Mouse (Mus musculus) stomach, embryonic 16.5 days (tissue): ENCODE results near the gene Sdhaf2. TPM values are rescaled to one million over a fixed set of nuclear protein-coding genes. Genes with fewer than 3 reads are reported as not detected.

Experiments
- ATAC-seq: fragments of 200-750 bp; cut with Nextera tagmentation; 2 replicates; pipeline ENCODE4 v1.8.0; 2017; ENCODE audit warnings: moderate number of reproducible peaks, moderate TSS enrichment; ENCODE audit not compliant: insufficient read depth, low FRiP score
- H3K27ac ChIP-seq: fragments of 300-500 bp; sonication (generic); 2 replicates; pipeline ENCODE4 v1.5.1; 2014; ENCODE audit warnings: low read length
- H3K27me3 ChIP-seq: fragments of 300-500 bp; sonication (generic); 2 replicates; pipeline ENCODE4 v1.6.1; 2014; ENCODE audit warnings: low read length, control low read depth, mixed read lengths; ENCODE audit not compliant: control insufficient read depth, insufficient read depth
- H3K36me3 ChIP-seq: fragments of 300-500 bp; sonication (generic); 2 replicates; pipeline ENCODE4 v1.6.1; 2014; ENCODE audit warnings: low read length; ENCODE audit not compliant: control insufficient read depth, insufficient read depth
- H3K4me1 ChIP-seq: fragments of 300-500 bp; sonication (generic); 2 replicates; pipeline ENCODE4 v1.6.1; 2014; ENCODE audit warnings: low read length, control low read depth, mixed read lengths; ENCODE audit not compliant: control insufficient read depth, insufficient read depth
- H3K4me2 ChIP-seq: fragments of 300-500 bp; sonication (generic); 2 replicates; pipeline ENCODE4 v1.6.1; 2014; ENCODE audit warnings: low read depth, low read length, mixed read lengths
- H3K4me3 ChIP-seq: fragments of 300-500 bp; sonication (generic); replicated peaks from 2 replicates; pipeline ENCODE4 v1.5.1; 2014; ENCODE audit warnings: mild to moderate bottlenecking, low read length
- H3K9ac ChIP-seq: fragments of 300-500 bp; sonication (generic); 2 replicates; pipeline ENCODE4 v1.6.1; 2014; ENCODE audit warnings: low read length
- H3K9me3 ChIP-seq: fragments of 300-500 bp; sonication (generic); replicated peaks from 2 replicates; pipeline ENCODE4 v1.6.1; 2016; ENCODE audit warnings: low read length, control low read depth; ENCODE audit not compliant: control insufficient read depth
- WGBS: fragments of 180-500 bp; shearing (Covaris S2); extraction: QIAGEN DNeasy Blood & Tissue Kit; methylation state at CpG from one replicate; pipeline ENCODE4 v1.1.7; 2014; 5-methylcytosine and 5-hydroxymethylcytosine counted together
- polyA plus RNA-seq: library from polyadenylated mRNA; unstranded; fragments of >200 nt; fragmentation: Nextera tagmentation; extraction: Ambion mirVana; gene quantifications from 2 replicates; pipeline ENCODE4 v1.2.1, GENCODE M21; 2015

The Sdhaf2 gene
- polyA plus RNA-seq, 1 experiment from 2014 or later = 53.1 TPM

DNA sequence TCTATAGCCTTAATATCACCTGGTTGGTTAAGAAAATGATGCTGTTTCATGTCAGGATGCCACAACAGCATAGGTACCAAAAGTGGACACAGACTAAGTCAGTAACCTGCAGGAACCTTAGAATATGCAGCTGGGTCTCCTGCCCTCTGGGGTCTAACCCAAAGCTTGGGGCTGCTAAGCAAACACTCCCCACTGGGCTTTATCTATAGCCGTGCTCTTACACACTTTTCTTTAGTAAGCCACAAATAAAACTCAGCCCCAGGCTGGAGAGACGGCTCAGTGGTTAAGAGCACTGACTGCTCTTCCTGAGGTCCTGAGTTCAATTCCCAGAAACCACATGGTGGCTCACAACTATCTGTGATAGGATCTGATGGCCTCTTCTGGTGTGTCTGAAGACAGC lies 31.1 kb upstream of the Sdhaf2 start:
- WGBS = 66% methylated on average over 2 of the region's 2 CpGs
- no peak for ATAC-seq
- Histone ChIP-seq H3K27me3 (no peaks in the 10 kb centered on the region), H3K4me1 (peaks cover 12% of the 10 kb centered on the region), H3K36me3 (no peaks in the 10 kb centered on the region), H3K9me3 (no peaks in the 10 kb centered on the region), H3K4me2 (no peak overlapping the region), H3K9ac (no peak overlapping the region), H3K4me3 (no peak overlapping the region), H3K27ac (no peak overlapping the region)

DNA sequence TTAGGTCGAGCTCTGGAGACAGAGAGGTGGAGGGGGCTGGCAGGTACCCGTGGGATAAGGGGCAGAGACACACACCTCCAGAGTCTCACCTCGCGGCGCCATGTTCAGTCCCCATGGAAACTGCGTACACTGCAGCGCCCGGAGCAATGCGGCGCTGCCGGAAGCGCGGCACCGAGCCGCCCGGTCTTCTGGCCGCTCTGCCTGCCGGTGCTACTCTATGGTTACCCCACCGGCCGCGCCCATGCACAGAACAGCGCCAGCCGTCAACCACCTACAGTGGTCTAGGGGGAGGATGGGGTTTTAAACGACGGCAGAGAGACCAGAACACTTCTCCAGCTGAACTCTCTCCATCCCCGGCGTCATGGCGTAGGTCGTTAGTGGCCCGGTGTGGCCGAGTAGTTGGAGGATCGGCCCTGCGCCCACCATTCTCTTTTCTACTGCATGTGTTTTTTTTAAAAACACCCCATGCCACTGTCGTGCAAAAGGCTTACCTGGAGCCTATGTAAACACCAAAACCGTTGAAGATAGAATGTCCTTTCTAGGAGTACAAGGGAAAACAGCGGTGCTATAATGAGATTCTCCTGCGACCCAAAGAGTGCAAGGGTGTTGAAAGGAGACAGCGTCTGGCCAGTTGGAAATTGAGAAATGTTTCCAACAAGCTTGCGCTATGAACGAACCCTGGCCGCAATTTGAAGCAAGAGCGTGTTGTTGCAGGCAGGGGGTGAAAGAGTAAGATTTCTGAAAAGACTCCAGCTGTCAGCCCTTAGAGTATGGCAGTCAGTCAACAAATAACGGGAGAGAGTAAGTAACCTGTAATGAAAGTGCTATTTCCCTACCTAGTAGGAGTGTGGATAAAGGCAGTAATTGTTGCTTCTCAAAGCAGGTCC lies 29.9 kb upstream of the Sdhaf2 start, which contains the start of gene Tmem216:
Tmem216 (minus strand) TSS at position 615 of the 887 bp plus-strand sequence.
- no peaks in the 10 kb centered on the region for H3K9me3 ChIP-seq

GRCm38 (mm10) chr19:10539454-10539853 lies 13.5 kb upstream of the Sdhaf2 start:
- peaks cover 44% of the 10 kb centered on the region for H3K36me3 ChIP-seq

More for the DNA sequence above, 29.9 kb upstream of the Sdhaf2 start, which contains the start of gene Tmem216:
- H3K27ac ChIP-seq = peak within 1 kb of the TSS; percentile 74
- peak within 1 kb of the TSS; percentile 84 for H3K9ac ChIP-seq
- under 1% methylated on average over 43 of the region's 43 CpGs for whole genome bisulfite sequencing
- peak within 1 kb of the TSS; percentile 95 for H3K4me2 ChIP-seq
- H3K27me3 ChIP-seq = no peaks in the 10 kb centered on the region
- H3K36me3 ChIP-seq = no peaks in the 10 kb centered on the region
- peaks cover 12% of the 10 kb centered on the region for H3K4me1 ChIP-seq
- peak; percentile 98 for ATAC-seq
- H3K4me3 ChIP-seq = peak within 1 kb of the TSS; percentile 62

GRCm38 (mm10) chr19:10530082-10530481 lies 4.1 kb upstream of the Sdhaf2 start:
- ATAC-seq = no peak
- 93% methylated on average over 1 of the region's 1 CpGs for WGBS
- no peak overlapping the region for H3K27ac ChIP-seq
- no peaks in the 10 kb centered on the region for H3K27me3 ChIP-seq
- no peak overlapping the region for H3K4me2 ChIP-seq
- peaks cover 12% of the 10 kb centered on the region for H3K4me1 ChIP-seq
- no peak overlapping the region for H3K4me3 ChIP-seq
- peaks cover 23% of the 10 kb centered on the region for H3K36me3 ChIP-seq
- no peaks in the 10 kb centered on the region for H3K9me3 ChIP-seq
- no peak overlapping the region for H3K9ac ChIP-seq

More at GRCm38 (mm10) chr19:10539454-10539853, 13.5 kb upstream of the Sdhaf2 start:
- no peaks in the 10 kb centered on the region for H3K4me1 ChIP-seq
- no peaks in the 10 kb centered on the region for H3K9me3 ChIP-seq
- no peak overlapping the region for H3K4me2 ChIP-seq
- H3K9ac ChIP-seq = no peak overlapping the region
- H3K27ac ChIP-seq = no peak overlapping the region
- no peak for ATAC-seq
- 91% methylated on average over 5 of the region's 5 CpGs for WGBS
- no peaks in the 10 kb centered on the region for H3K27me3 ChIP-seq
- no peak overlapping the region for H3K4me3 ChIP-seq

GRCm38 (mm10) chr19:10525106-10525901 lies 638 bp downstream of the Sdhaf2 start, which contains the start of gene Cpsf7:
TSS of gene Cpsf7 (plus strand) at chr19:10525266.
- ATAC-seq = peak; percentile 95
- Histone ChIP-seq H3K4me1 (peaks cover 18% of the 10 kb centered on the region), H3K4me3 (peak within 1 kb of the TSS; percentile 74), H3K9ac (peak within 1 kb of the TSS; percentile 95), H3K27me3 (no peaks in the 10 kb centered on the region), H3K4me2 (peak within 1 kb of the TSS; percentile 69), H3K27ac (peak within 1 kb of the TSS; percentile 97), H3K36me3 (peaks cover 10% of the 10 kb centered on the region), H3K9me3 (no peaks in the 10 kb centered on the region)
- WGBS = under 1% methylated on average over 93 of the region's 93 CpGs

DNA sequence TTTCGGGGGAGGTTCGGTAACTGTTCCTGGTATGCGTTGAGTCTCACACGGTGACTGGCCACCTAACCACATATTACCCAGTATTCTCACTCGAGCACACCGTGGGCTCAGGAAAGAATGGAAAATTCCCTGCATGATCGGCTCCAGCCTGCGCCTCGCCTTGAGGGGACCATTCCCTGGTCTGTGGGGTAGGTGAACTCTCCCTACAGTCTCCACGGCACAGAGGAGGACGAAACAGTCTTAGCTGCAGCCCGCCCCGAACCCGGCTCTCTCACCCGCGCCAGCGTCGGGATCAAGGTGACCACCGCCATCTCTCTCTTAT lies 1.2 kb downstream of the Sdhaf2 start:
- Histone ChIP-seq H3K4me2 (peak overlapping the region; percentile 69), H3K27me3 (no peaks in the 10 kb centered on the region), H3K9ac (peak overlapping the region; percentile 95), H3K4me3 (peak overlapping the region; percentile 74), H3K36me3 (0 out of 2 replicates have a peak, but pooled peaks cover 6% of the 10 kb centered on the region), H3K27ac (peak overlapping the region; percentile 97), H3K9me3 (no peaks in the 10 kb centered on the region), H3K4me1 (peaks cover 18% of the 10 kb centered on the region)
- no peak for ATAC-seq
- WGBS = 0% methylated on average over 19 of the region's 19 CpGs

- no peak for ATAC-seq
- Histone ChIP-seq H3K9ac (0 out of 2 replicates have a peak overlapping the region, but pooled peaks have one; percentile 16), H3K36me3 (0 out of 2 replicates have a peak, but pooled peaks cover 6% of the 10 kb centered on the region), H3K9me3 (no peaks in the 10 kb centered on the region), H3K27me3 (no peaks in the 10 kb centered on the region), H3K4me2 (peak overlapping the region; percentile 69), H3K27ac (no peak overlapping the region), H3K4me3 (peak overlapping the region; percentile 19; the same call in 1 of the 2 replicates), H3K4me1 (peaks cover 18% of the 10 kb centered on the region)
- WGBS = 72% methylated on average over 5 of the region's 5 CpGs
These were observed 2.4 kb downstream of the Sdhaf2 start for GRCm38 (mm10) chr19:10523483-10524080.

GRCm38 (mm10) chr19:10521926-10522325 lies 4.0 kb downstream of the Sdhaf2 start:
- Histone ChIP-seq H3K4me3 (no peak overlapping the region), H3K27ac (no peak overlapping the region), H3K9me3 (no peaks in the 10 kb centered on the region), H3K4me1 (peaks cover 14% of the 10 kb centered on the region), H3K27me3 (no peaks in the 10 kb centered on the region), H3K9ac (no peak overlapping the region), H3K36me3 (no peaks in the 10 kb centered on the region), H3K4me2 (no peak overlapping the region)
- WGBS = 87% methylated on average over 1 of the region's 1 CpGs
- no peak for ATAC-seq
